Mouse (Mus musculus): ENCODE measurements around the gene Nfia.

The Nfia gene

GRCm38 (mm10) chr4:97874916-97875315 lies 102.4 kb downstream of the Nfia start:
- in situ Hi-C loops (cut with MboI; ENCODE audit: low pct_unique_long_range_greater_than_20kb in 1 of 2, low sequenced_read_pairs in 2 of 2, unreplicated experiment in 1 of 2) = no loop called here

- in situ Hi-C loops (cut with MboI; ENCODE audit: low pct_unique_long_range_greater_than_20kb in 1 of 2, low sequenced_read_pairs in 2 of 2, unreplicated experiment in 1 of 2) = no loop called here
Observed at GRCm38 (mm10) chr4:97875901-97876300, 103.4 kb downstream of the Nfia start.

GRCm38 (mm10) chr4:97879696-97880095 lies 107.2 kb downstream of the Nfia start:
- in situ Hi-C loops (cut with MboI; ENCODE audit: low pct_unique_long_range_greater_than_20kb in 1 of 2, low sequenced_read_pairs in 2 of 2, unreplicated experiment in 1 of 2) = no loop called here

GRCm38 (mm10) chr4:97880120-97881055 lies 107.9 kb downstream of the Nfia start:
- in situ Hi-C loops (cut with MboI; ENCODE audit: low pct_unique_long_range_greater_than_20kb in 1 of 2, low sequenced_read_pairs in 2 of 2, unreplicated experiment in 1 of 2) = no loop called here

GRCm38 (mm10) chr4:97885574-97885973 lies 113.0 kb downstream of the Nfia start:
- in situ Hi-C loops (cut with MboI; ENCODE audit: low pct_unique_long_range_greater_than_20kb in 1 of 2, low sequenced_read_pairs in 2 of 2, unreplicated experiment in 1 of 2) = no loop called here

- in situ Hi-C loops (cut with MboI; ENCODE audit: low pct_unique_long_range_greater_than_20kb in 1 of 2, low sequenced_read_pairs in 2 of 2, unreplicated experiment in 1 of 2) = no loop called here
Observed at GRCm38 (mm10) chr4:97886220-97886619, 113.7 kb downstream of the Nfia start.

GRCm38 (mm10) chr4:97887228-97887627 lies 114.7 kb downstream of the Nfia start:
- in situ Hi-C loops (cut with MboI; ENCODE audit: low pct_unique_long_range_greater_than_20kb in 1 of 2, low sequenced_read_pairs in 2 of 2, unreplicated experiment in 1 of 2) = no loop called here

- in situ Hi-C loops (cut with MboI; ENCODE audit: low pct_unique_long_range_greater_than_20kb in 1 of 2, low sequenced_read_pairs in 2 of 2, unreplicated experiment in 1 of 2) = no loop called here
Observed at GRCm38 (mm10) chr4:97891063-97891462, 118.5 kb downstream of the Nfia start.

- in situ Hi-C loops (cut with MboI; ENCODE audit: low pct_unique_long_range_greater_than_20kb in 1 of 2, low sequenced_read_pairs in 2 of 2, unreplicated experiment in 1 of 2) = no loop called here
Observed at GRCm38 (mm10) chr4:97891611-97892010, 119.1 kb downstream of the Nfia start.

GRCm38 (mm10) chr4:97893915-97894884 lies 121.7 kb downstream of the Nfia start:
- in situ Hi-C loops (cut with MboI; ENCODE audit: low pct_unique_long_range_greater_than_20kb in 1 of 2, low sequenced_read_pairs in 2 of 2, unreplicated experiment in 1 of 2) = no loop called here

- in situ Hi-C loops (cut with MboI; ENCODE audit: low pct_unique_long_range_greater_than_20kb in 1 of 2, low sequenced_read_pairs in 2 of 2, unreplicated experiment in 1 of 2) = no loop called here
Observed at GRCm38 (mm10) chr4:97895940-97896339, 123.4 kb downstream of the Nfia start.

- in situ Hi-C loops (cut with MboI; ENCODE audit: low pct_unique_long_range_greater_than_20kb in 1 of 2, low sequenced_read_pairs in 2 of 2, unreplicated experiment in 1 of 2) = no loop called here
Observed at GRCm38 (mm10) chr4:97900256-97900944, 127.9 kb downstream of the Nfia start.

GRCm38 (mm10) chr4:97905826-97906225 lies 133.3 kb downstream of the Nfia start:
- in situ Hi-C loops (cut with MboI; ENCODE audit: low pct_unique_long_range_greater_than_20kb in 1 of 2, low sequenced_read_pairs in 2 of 2, unreplicated experiment in 1 of 2) = no loop called here

- in situ Hi-C loops (cut with MboI; ENCODE audit: low pct_unique_long_range_greater_than_20kb in 1 of 2, low sequenced_read_pairs in 2 of 2, unreplicated experiment in 1 of 2) = no loop called here
Observed at GRCm38 (mm10) chr4:97908576-97909147, 136.1 kb downstream of the Nfia start.

- in situ Hi-C loops (cut with MboI; ENCODE audit: low pct_unique_long_range_greater_than_20kb in 1 of 2, low sequenced_read_pairs in 2 of 2, unreplicated experiment in 1 of 2) = no loop called here
Observed at GRCm38 (mm10) chr4:97910115-97910776, 137.7 kb downstream of the Nfia start.

- in situ Hi-C loops (cut with MboI; ENCODE audit: low pct_unique_long_range_greater_than_20kb in 1 of 2, low sequenced_read_pairs in 2 of 2, unreplicated experiment in 1 of 2) = no loop called here
Observed at GRCm38 (mm10) chr4:97910777-97911580, 138.4 kb downstream of the Nfia start.

- in situ Hi-C loops (cut with MboI; ENCODE audit: low pct_unique_long_range_greater_than_20kb in 1 of 2, low sequenced_read_pairs in 2 of 2, unreplicated experiment in 1 of 2) = no loop called here
Observed at GRCm38 (mm10) chr4:97911755-97912154, 139.2 kb downstream of the Nfia start.

Data from mouse embryonic stem cell (cell line).